Mouse (Mus musculus): Measurements from ENCODE around the gene Acot1. TPM values are rescaled to one million over a fixed set of nuclear protein-coding genes. Genes with fewer than 3 reads are reported as not detected.
"Not testable (repeated sequence)": the region's sequence is repeated elsewhere in the genome, so short reads cannot be mapped to it uniquely, and the experiment has no call there.

Gene Acot1
- total RNA-seq, 2 experiments from 2014 or later = 70.0 to 79.3 TPM

DNA sequence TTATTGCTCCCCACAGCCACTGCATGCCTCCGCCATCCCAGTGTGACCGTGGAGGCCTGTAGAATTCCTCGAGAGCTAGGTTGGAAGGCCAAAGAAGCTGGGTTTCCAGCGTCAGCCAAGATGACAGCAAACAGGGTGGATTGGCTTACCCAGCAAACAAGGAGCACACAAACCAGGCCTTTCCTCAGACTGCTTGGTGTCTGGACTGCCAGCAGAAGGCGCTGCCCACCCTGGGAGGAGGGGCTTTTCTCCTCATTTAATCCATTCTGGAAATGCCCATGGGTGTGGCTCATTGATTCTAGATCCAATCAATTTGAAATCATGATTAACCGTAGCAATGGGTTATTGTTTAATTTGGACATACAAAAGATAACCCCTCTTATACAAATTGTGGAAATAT lies 3.8 kb downstream of the Acot1 start:
- DNase-seq = no peak
- intact Hi-C loops (cut with DNase I) = no loop called here

DNA sequence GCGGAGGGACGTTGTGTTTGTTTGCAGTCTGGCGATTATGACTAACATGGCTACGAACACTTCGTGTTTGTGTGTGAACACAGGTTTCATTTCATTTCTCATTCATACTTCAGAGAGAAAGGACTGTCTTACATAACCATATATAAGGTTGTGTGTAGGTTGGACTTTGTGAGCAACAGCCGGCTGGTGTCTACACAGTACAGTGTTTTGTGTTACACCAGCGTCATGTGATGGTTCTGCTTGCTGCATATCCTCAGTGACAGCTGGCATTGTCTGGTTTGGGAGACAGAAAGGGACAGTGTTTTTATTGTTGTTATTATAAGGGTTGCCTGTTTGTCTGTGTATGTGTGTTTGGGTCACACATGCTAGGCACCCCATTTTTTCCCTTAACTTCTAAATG lies 4.4 kb downstream of the Acot1 start:
- DNase-seq = no peak
- intact Hi-C loops (cut with DNase I) = no loop called here

DNA sequence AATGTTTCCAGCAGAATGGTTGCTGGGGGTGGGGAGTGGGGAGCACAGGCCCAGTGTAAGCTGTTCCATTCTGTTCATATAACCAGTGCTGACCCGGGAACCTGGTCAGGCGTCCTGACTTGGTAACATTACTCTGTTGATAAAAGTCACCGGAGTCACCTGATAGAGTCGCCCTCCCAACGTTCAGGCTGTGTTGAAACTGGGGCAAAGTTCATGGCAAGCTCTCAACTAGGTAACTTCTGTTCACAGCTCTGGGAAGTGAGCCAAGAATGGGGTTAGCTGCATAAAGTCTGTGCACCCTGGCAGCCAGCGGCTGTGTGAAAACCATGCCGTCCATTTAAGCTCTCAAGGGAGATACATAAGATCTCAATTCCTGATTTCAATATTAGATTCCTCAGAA lies 11.2 kb downstream of the Acot1 start:
- DNase-seq = peak; percentile 57 to 84
- intact Hi-C loops (cut with DNase I) = not testable (repeated sequence)

DNA sequence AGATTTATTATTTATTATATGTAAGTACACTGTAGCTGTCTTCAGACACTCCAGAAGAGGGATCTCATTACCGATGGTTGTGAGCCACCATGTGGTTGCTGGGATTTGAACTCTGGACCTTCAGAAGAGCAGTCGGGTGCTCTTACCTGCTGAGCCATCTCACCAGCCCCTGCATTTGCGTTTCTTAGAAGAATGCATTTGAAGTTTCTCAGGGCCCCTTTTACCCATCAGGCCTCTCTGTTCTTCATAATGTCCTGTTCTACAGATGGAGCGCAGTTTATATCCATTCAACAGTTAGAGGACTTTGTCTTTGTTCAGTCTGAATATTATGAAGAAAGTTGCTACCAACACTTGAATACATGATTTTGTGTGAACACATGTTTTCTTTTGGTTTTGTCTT lies 13.0 kb downstream of the Acot1 start:
- intact Hi-C loops (cut with DNase I) = not testable (repeated sequence)

DNA sequence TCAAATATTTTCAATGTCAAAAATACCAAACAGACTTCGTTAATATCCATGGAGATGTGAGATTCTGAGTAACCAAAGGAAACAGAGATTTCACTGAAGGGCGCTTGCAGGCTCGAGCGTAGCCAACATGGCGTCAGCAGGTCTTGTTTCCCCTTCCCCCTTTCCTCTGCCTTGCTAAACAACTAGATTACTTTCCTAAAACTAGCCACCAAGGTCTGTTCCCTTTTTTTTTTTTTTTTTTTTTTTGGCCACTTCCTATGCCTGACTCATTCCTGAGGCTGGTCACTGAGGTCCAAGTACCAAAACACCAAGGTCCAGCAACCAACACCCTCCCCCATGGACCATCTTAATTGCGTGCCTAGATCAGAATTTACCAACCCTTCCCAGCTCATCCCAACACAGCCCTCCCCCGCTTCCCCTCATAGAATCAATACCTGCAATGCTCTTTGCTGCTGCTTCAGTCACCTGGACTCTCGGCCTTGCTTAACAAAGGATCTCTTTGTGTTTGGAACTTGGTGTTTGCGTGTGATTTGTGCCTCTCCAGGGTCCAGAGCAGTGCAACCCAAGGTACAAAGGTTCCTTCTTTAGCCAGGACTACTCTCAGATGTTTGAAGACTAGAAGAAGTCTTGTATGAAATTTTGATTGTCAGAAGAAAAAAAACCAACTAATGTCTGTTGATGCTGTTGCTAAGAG lies 13.9 kb downstream of the Acot1 start:
- DNase-seq = no peak
- intact Hi-C loops (cut with DNase I) = no loop called here

More for the DNA sequence above, 13.0 kb downstream of the Acot1 start:
- DNase-seq = not testable (repeated sequence)

DNA sequence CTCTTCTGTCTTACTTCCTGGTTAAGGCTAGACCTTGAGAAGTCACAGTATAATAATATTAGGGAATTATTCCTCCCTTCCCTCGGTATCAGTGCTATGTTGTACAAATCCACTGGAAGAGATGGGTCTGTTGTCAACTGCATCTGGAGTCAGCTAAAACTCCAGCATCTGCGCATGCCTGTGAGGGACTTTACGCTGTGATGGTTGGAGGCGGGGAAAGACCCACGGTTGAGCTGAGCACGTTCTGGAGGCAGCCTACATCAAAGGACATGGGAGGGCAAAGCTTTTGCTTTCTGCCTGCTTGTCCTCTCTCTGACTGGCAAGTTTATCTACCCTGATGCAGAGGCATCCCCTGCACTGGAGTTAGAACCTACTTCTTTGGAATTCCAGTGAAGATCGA lies 16.6 kb downstream of the Acot1 start:
- no peak for DNase-seq

DNA sequence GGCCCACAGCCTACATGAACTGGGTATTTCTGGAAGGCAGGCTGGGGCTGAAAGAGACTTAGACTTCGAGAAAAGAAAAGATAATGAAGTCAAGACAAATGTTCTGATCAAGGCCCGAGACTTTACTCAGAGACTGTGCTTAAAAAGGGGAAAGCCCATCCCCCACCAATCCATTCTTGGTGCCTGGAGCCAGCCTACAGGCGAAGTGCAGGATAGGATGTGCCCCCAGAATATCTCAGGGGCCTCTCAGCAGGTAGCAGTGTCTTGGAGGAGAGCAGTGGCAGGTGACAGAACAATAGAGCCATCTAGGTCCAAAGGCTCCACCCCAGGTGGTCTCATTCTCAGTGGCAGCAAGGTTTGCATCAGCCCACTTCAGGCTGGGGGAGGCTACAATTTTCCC lies 19.0 kb downstream of the Acot1 start:
- DNase-seq; intact Hi-C loops (cut with DNase I): not testable (repeated sequence)

More for the DNA sequence above, 16.6 kb downstream of the Acot1 start:
- intact Hi-C loops (cut with DNase I) = no loop called here

DNA sequence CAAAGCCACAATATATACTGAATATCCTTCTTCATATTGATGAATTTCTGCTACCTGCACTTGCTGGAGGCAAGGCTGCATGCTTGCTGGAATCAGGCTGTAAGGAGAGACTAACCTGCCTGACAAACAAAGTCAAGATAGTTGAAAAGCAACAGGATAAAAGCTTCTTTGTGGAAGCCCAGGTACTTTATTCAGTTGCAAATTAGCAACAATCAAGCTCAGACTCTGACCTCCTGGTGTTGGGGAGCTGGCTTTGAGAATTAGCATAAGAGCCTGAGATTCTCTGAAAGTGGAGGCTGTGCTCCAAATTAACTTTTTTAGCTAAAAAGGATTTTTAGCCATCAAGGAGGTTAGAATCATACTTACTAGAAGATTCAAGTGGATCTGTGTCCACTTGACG lies 19.8 kb downstream of the Acot1 start:
- DNase-seq; intact Hi-C loops (cut with DNase I): not testable (repeated sequence)

DNA sequence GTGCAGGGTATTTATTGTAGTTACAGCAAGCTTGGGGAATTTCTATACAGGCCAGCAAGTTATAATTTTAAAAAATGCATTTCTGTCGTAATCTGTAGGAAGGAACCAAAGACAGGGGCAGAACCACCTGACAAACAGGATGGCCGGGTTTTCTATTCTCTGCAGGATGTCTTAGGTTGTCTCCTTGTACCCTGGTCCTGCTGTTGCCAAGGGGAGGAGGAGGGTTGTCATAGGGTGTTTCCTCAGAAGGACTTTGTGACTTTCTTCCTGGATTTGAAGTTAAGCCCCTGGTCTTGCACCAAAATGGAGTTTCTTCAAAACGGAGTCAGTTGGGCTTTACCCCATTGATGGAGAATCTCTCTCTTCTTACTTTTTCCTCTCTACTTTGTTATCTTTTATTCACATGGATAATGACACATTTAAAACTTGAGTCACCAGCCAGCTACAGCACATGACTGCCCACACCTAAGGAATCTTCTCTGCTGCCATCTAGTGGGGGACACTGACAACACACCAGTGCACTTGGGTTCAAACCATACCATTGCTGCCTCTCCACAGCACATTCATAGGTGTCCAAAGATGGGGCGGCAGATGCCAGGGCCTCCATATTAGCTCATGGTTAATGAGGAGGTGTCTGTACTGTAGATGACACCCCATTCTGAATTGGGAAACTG lies 21.5 kb downstream of the Acot1 start:
- peak; percentile 78 to 87 for DNase-seq
- intact Hi-C loops (cut with DNase I) = loop anchor here (1.0 kb wide), 1 partner anchor 58 kb away; no protein-coding TSS in a partner anchor

DNA sequence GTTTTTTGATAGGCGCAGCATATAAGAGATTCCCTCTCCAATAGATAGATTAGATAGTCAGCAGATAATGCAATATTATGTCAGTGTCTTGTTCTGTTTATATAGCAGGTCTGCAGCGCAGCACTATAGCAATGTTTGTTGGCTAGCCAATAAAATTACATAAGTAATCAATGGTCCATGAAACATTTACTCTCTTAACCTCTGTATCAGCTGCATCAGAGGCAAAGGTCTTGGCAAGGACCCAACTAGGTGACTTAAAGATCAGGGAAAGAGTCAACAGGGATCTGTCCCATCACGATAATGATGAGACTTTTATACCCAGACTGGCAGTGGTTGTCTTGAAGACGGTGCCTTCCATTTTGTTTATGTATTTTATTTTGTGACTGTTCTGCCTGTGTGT lies 23.6 kb downstream of the Acot1 start:
- intact Hi-C loops (cut with DNase I) = no loop called here
- DNase-seq = no peak

DNA sequence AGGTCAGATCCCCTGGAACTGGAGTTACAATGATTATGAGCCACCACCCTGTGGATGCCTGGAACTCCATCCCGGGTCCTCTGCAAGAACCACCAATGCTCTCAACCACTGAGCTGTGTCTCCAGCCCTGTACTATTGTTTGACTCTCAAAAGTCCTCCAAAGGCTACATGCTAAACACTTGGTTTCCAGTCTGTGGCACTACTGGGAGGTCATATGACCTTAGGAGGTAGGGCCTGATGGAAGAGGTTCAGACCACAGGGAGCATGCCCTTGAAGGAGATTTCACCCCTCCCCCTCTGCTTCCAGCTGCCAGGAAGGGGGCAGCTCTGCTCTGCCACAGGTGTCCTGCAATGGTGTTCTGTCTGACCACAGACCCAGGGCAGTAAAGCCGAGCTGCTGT lies 24.0 kb downstream of the Acot1 start:
- intact Hi-C loops (cut with DNase I) = not testable (repeated sequence)

DNA sequence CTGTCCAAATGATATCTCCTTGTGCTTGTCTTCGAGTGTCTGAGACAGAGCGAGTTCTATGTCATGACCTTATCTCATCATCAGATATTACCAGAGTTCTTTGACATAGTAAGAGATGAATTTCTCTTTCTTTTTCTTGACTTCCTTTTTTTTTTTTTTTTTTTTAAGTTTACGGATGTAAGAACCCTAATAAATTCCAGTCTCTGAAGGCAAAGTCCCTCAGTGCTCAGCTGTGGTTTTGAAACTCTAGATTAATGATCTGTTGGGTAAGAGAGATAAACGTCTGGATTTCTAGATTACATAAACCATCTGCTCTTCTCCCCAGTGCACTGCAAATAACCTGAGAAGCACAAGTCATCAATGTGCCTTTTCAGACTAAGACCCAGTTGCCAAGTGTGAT lies 24.8 kb downstream of the Acot1 start:
- DNase-seq = no peak
- intact Hi-C loops (cut with DNase I) = no loop called here

More for the DNA sequence above, 24.0 kb downstream of the Acot1 start:
- not testable (repeated sequence) for DNase-seq

DNA sequence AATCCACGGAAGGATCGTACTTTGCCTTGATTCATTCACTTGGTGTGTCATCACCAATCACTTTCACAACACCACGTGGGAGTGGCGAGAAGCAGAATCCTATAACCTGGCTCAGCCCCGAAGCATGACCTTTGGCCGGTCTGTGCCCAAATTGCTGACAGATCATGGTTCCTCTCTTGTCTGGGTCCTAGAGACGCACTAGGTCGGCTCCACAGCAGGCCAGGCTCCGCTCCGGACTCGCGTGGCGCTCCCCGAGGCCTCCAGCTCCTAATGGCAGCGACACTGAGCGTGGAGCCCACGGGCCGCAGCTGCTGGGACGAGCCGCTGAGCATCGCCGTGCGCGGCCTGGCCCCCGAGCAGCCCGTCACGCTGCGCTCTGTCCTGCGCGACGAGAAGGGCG lies 29.0 kb downstream of the Acot1 start, which contains the start of gene Acot4:
TSS of gene Acot4 (plus strand) at position 139 of the 400 bp plus-strand sequence.
- peak in 1 of 2 experiments; percentile 20 for DNase-seq
- intact Hi-C loops (cut with DNase I) = not testable (repeated sequence)

DNA sequence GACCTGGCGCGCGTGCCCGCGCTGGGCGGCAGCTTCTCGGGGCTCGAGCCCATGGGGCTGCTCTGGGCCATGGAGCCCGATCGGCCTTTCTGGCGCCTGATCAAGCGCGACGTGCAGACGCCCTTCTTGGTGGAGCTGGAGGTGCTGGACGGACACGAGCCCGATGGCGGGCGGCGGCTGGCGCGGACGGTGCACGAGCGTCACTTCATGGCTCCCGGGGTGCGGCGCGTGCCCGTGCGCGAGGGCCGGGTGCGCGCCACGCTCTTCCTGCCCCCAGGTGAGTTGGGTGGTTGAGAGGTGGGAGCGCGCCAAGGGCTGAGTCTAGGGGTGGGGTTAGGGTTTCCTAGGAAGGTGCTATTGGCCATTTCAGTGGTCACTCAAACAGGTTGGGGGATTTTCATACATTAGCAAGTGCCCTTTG lies 29.4 kb downstream of the Acot1 start, which contains the start of gene Gm49366:
TSS of gene Gm49366 (plus strand) at position 245 of the 421 bp plus-strand sequence.
- intact Hi-C loops (cut with DNase I) = not testable (repeated sequence)
- DNase-seq = peak; percentile 28 to 54

DNA sequence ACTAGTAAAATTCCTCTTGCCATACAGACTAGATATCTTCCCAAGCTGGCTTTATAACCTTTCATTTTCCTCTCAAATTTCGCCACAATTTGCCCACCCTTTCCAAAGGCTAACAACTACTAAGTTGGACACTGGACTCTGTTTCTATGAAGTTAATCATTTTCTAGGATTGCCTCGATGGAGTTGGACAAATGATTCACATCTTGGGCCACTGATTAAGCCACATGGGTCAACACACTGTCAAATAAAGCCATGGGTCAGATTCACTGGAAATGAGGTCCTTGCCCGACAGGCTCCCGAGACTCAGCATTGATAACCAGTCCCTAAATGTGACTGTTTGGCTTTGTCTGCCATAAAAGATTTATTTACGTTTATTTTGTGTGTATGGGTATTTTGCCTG lies 33.0 kb downstream of the Acot1 start:
- intact Hi-C loops (cut with DNase I) = no loop called here
- DNase-seq = no peak

DNA sequence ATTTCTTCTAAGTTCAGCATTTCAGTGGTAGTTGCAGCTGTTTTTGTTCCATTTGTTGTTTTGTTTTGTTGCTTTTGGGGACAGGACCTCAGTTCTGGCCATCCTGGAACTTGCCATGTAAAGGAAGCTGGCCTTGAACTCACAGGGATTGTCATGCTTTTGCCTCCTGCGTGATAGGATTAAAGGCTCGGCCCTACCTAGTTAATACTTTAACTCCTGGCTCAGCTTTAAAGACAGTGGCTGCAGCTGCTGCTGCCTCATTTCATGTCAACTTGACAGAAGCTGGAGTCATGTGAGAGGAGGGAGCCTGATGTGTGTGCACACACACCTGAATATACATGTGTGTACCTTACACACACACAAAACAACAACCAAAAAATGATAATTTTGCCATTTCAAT lies 34.8 kb downstream of the Acot1 start:
- intact Hi-C loops (cut with DNase I) = no loop called here

DNA sequence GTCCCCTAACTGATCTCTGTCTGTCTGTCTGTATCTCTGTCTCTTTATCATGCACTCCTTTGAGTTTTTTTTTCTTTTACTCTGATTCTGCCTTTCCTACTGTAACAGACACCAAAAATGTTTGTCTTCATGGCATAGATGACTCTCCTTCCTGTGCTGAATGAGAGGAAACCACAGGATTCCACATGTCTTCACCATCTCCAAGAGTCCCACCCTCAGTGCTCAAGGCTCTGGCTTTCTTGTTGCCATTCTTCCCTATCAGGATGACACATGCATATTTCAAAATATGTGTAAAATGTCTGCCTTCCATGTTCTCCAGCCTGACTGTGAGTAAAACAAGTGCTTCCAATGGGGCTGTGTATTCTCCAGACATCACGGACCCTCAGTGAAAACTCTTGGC lies 37.6 kb downstream of the Acot1 start:
- DNase-seq = no peak
- intact Hi-C loops (cut with DNase I) = no loop called here

More for the DNA sequence above, 34.8 kb downstream of the Acot1 start:
- no peak for DNase-seq

DNA sequence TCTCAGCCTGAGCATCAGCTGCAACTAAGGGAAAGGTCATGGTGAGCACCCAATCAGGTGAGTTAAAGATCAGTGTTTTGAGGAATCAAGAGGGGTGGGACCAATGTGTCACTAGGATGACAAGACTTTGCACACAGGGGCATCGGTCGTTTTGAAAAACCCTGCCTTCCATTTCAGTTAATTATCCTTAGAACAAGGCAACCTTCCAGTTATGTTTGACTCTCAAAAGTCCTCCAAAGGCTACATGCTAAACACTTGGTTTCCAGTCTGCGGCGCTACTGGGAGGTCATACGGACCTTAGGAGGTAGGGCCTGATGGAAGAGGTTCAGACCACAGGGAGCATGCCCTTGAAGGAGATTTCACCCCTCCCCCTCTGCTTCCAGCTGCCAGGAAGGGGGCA lies 41.5 kb downstream of the Acot1 start:
- intact Hi-C loops (cut with DNase I) = loop anchor here (10.0 kb wide), 1 partner anchor 336 kb away; no protein-coding TSS in a partner anchor
- not testable (repeated sequence) for DNase-seq

DNA sequence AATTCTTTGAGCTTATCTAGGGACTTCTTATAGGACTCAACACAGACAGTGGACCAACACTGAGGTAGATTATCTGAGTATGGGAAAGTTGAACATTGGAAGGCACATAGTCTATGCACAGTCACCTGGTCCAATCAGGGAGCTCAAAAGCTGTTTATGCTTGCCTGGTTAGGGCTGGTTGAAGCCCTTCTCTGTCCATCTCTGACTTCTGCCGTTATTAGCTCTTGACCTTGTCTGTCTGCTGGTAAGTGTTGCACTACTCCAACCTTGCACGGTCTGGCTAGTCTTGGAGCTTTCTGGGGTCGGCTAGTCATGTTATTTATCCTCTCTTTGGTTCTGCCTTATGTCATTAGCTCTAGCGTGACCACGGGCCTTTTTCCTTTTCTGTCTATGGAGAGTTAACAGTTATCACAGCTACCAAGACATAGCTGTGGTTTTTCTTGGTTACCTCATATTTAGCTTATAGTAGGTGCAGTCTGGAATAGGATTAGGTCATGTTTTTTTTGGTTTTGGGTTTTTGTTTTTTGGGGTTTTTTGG lies 42.7 kb downstream of the Acot1 start, which contains the start of gene Acot3:
TSS of gene Acot3 (plus strand) at position 208 of the 538 bp plus-strand sequence.
- no peak for DNase-seq
- intact Hi-C loops (cut with DNase I) = loop anchor here (10.0 kb wide), 1 partner anchor 337 kb away; no protein-coding TSS in a partner anchor

DNA sequence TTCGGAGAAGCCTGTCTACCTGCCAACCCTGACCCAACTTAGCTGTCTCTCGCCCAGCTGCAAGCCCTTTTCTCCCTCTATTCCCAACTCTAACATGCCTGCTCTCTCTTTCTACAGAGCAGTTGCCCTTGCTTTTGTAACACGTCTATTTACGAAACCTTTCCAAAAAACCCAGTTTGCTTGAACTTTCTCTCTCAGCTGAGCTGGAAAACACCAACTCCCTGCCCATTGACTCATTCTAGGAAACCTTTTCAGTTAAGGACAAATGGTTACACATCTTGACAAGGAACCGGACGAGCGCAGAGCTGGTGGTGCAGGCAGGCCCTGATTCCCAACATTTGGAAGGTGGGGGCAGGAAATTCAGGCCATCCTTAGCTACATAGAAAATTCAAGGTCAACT lies 43.3 kb downstream of the Acot1 start:
- intact Hi-C loops (cut with DNase I) = loop anchor here (10.0 kb wide), 1 partner anchor 338 kb away; no protein-coding TSS in a partner anchor
- no peak for DNase-seq

DNA sequence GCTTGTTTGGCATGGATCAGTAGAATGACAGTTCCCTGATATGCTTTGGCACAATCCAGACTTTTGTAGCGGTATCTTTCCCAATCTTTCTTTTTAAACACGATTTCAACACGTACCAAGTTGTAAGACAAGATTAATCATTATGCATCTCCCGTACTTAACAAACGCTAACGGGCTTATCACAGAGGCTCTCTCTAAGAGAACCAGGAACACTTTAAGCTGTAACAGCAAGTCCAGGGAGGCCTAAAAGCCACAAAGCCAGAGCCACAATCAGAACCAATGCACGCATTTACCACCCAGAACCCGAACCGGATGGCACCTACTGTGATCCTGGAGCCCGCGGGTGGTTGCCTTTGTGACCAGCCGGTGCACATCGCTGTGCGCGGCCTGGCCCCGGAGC lies 43.9 kb downstream of the Acot1 start:
- peak in 1 of 2 experiments; percentile 14 for DNase-seq
- intact Hi-C loops (cut with DNase I) = loop anchor here (10.0 kb wide), 1 partner anchor 338 kb away; no protein-coding TSS in a partner anchor

Measured in heart, postnatal 14 days (tissue).